Mouse (Mus musculus) neural tube, embryonic 14.5 days (tissue): ENCODE results near the gene Zfp300. TPM values are rescaled to one million over a fixed set of nuclear protein-coding genes. Genes with fewer than 3 reads are reported as not detected.

ENCODE experiments used
- polyA plus RNA-seq: library from polyadenylated mRNA; unstranded; fragments of >200 nt; fragmentation: Nextera tagmentation; extraction: Ambion mirVana; gene quantifications from 2 replicates; pipeline ENCODE4 v1.2.1, GENCODE M21; 2014

Gene Zfp300
- polyA plus RNA-seq, 1 experiment from 2014 or later, result 5.7 TPM

Other genes starting within 250 kb of the Zfp300 start
- 2.0 and 5.6 TPM in 2 replicates for gene Timp1, start 219.4 kb downstream of the Zfp300 start, polyA plus RNA-seq
- 88.5 and 101 TPM in 2 replicates for gene Syn1, start 168.5 kb downstream of the Zfp300 start, polyA plus RNA-seq
- gene Cfp, start 158.0 kb downstream of the Zfp300 start, polyA plus RNA-seq, result 4.6 and 5.5 TPM in 2 replicates
- gene Elk1, start 138.9 kb downstream of the Zfp300 start, polyA plus RNA-seq, result 8.2 and 11.7 TPM in 2 replicates
- gene Uxt, start 127.5 kb downstream of the Zfp300 start, polyA plus RNA-seq, result 28.3 and 30.7 TPM in 2 replicates
- 9.6 and 11.2 TPM in 2 replicates for gene Zfp182, start 27.2 kb downstream of the Zfp300 start, polyA plus RNA-seq
- gene Spaca5, start 21.1 kb downstream of the Zfp300 start, polyA plus RNA-seq, result not detected in 2 replicates
- gene Ssxa1, start 26.3 kb upstream of the Zfp300 start, polyA plus RNA-seq, result not detected in 2 replicates
- not detected in 2 replicates for gene Gm21876, start 86.1 kb upstream of the Zfp300 start, polyA plus RNA-seq